Mouse (Mus musculus) R1 (cell line): ENCODE results near the gene Ism1.

Experiments used
- DNase-seq: peaks from one replicate; pipeline ENCODE4 v3.0.0-alpha.2; 2018; ENCODE audit warnings: low read depth, low spot score

Ism1 gene

GRCm38 (mm10) chr2:139807887-139808286 is 129.9 kb downstream of the Ism1 start:
- DNase-seq = no peak
